Mouse (Mus musculus): ENCODE data around the gene Slc9a3r2. TPM values are rescaled to one million over a fixed set of nuclear protein-coding genes. Genes with fewer than 3 reads are reported as not detected.

Gene Slc9a3r2
- polyA plus RNA-seq, 1 experiment from 2014 or later, result 51.7 TPM

DNA sequence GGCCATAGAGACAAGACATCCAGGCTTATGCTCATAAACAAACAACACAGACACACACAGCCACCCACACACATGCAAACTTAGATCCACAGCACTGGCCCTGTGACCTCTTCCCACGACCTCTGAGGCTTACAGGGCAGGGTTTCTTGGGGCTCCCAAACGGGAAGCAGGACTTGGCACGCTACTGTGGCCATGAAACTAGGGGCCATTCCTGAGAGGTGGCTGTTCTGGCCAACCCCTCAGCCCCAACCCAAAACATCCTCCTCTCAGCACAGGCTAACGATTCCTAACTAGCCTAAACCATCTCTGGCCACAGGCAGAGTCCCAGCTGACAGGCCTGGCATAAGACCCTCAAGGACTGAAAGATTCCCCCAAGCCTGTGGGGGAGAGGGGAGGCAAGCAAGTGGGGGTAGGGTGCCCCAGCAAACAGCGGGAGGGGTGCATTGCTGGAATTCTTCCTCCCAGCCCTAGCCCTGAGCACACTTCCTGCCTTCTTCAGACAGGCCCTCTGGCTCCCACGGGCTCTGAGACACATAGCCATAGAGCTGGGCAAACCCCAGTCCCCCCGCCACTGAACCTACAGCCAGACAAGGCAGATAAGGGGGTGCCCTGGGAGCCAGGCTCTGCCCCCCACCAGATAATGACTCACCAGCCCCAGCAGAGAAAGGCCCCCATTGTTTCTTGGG is 6.0 kb downstream of the Slc9a3r2 start:
- DNase-seq (ENCODE audit: low spot score), result no peak
- no peak overlapping the region; the same call in 1 of the 2 replicates for H3K9ac ChIP-seq (ENCODE audit: low read length)
- 26% methylated on average over 7 of the region's 7 CpGs for WGBS

DNA sequence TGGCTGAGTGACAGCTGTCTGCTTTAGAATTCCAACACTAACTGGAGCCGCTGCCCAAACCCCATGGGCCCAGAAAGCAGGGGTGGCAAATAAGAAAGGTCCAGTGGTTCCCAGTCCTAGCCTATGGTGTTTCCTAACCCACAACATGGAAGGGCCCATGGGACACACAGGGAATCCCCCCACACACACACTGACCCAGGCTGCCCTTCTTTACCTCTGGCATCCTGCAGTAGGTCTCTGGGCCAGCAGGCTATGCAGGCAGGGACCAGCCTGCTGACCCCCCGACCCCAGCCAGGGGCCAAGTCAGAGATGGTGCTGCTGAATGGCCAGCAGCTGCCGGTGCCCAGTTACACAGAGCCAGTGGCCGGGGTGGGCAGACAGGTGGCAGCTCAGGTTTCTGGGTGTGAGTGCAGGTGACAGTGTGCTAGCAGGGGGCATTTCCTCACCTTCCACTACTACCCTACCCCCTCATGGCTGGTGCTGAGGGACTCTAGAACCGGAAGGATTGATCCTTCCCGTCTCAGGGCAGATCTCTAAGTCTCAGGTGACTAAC is 7.3 kb downstream of the Slc9a3r2 start:
- peaks cover 13% of the 10 kb centered on the region for H3K36me3 ChIP-seq (ENCODE audit: control insufficient read depth, insufficient read depth, low read length)
- ATAC-seq (replicated peaks; ENCODE audit: low FRiP score, low TSS enrichment, low read depth) (no peak), DNase-seq (ENCODE audit: low spot score) (no peak)
- no peak overlapping the region for H3K9ac ChIP-seq (ENCODE audit: low read length)
- no peaks in the 10 kb centered on the region for H3K27me3 ChIP-seq (replicated peaks; ENCODE audit: control insufficient read depth, insufficient read depth, low read length)
- no peak overlapping the region for H3K4me3 ChIP-seq (ENCODE audit: low read depth, low read length)
- peaks cover 35% of the 10 kb centered on the region for H3K4me1 ChIP-seq (replicated peaks; ENCODE audit: control insufficient read depth, insufficient read depth, low read length)
- H3K4me2 ChIP-seq (ENCODE audit: low read length), result no peak overlapping the region
- WGBS, result 78% methylated on average over 6 of the region's 6 CpGs
- no peak overlapping the region for H3K27ac ChIP-seq (ENCODE audit: low read depth)
- no peaks in the 10 kb centered on the region for H3K9me3 ChIP-seq (ENCODE audit: control insufficient read depth, low read length)

More for the DNA sequence above, 6.0 kb downstream of the Slc9a3r2 start:
- H3K36me3 ChIP-seq (ENCODE audit: control insufficient read depth, insufficient read depth, low read length), result peaks cover 13% of the 10 kb centered on the region
- no peak overlapping the region for H3K4me3 ChIP-seq (ENCODE audit: low read depth, low read length)
- H3K4me1 ChIP-seq (replicated peaks; ENCODE audit: control insufficient read depth, insufficient read depth, low read length), result peaks cover 33% of the 10 kb centered on the region
- no peaks in the 10 kb centered on the region for H3K9me3 ChIP-seq (ENCODE audit: control insufficient read depth, low read length)
- 0 out of 2 replicates have a peak overlapping the region, but pooled peaks have one; percentile 11 for H3K4me2 ChIP-seq (ENCODE audit: low read length)
- peak overlapping the region; percentile 77 for H3K27ac ChIP-seq (ENCODE audit: low read depth)
- H3K27me3 ChIP-seq (replicated peaks; ENCODE audit: control insufficient read depth, insufficient read depth, low read length), result no peaks in the 10 kb centered on the region
- no peak; the same call in 1 of the 2 replicates for ATAC-seq (replicated peaks; ENCODE audit: low FRiP score, low TSS enrichment, low read depth)

DNA sequence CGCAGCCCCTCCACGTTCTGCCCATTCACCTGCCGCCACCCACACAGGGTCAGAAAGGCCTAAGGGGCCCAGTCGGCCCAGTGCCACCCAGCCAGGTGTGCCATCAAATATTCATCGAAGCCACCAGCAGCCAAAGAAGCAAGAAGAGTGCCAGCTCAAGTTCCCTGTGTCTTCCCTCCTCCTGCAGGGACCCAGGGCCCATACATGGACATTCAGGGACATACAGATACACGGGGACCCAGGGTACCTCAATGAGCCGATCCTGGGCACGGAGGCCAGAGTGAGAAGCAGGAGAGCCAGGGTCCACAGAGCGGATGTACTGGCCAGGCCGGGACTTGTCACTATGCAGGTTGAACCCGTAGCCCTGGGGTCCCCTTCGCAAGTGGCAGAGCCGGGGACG is 8.2 kb downstream of the Slc9a3r2 start:
- ATAC-seq (replicated peaks; ENCODE audit: low FRiP score, low TSS enrichment, low read depth) (no peak), DNase-seq (ENCODE audit: low spot score) (no peak)
- Histone ChIP-seq H3K4me2 (ENCODE audit: low read length) (no peak overlapping the region), H3K9me3 (ENCODE audit: control insufficient read depth, low read length) (no peaks in the 10 kb centered on the region), H3K4me1 (replicated peaks; ENCODE audit: control insufficient read depth, insufficient read depth, low read length) (peaks cover 35% of the 10 kb centered on the region), H3K36me3 (ENCODE audit: control insufficient read depth, insufficient read depth, low read length) (peaks cover 13% of the 10 kb centered on the region), H3K27ac (ENCODE audit: low read depth) (no peak overlapping the region), H3K27me3 (replicated peaks; ENCODE audit: control insufficient read depth, insufficient read depth, low read length) (no peaks in the 10 kb centered on the region), H3K4me3 (ENCODE audit: low read depth, low read length) (no peak overlapping the region), H3K9ac (ENCODE audit: low read length) (no peak overlapping the region)
- 87% methylated on average over 14 of the region's 14 CpGs for WGBS

DNA sequence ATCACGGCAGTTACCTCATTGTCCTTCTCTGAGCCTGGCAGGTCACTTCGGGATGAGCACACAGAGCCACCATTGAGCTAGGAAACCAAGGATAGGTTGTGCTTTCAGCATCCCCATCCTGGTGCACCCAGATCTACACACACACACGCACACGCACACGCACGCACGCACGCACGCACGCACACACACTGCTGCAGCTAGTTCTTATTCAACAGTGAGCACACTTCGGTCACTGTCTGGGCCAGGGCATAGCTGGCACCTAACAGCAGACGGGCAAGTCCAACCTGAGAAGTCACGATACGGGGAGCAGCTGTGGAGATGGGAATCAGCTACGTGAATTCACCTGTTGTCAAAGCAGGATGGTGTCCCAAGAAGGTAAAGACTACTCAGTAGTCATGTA is 9.5 kb downstream of the Slc9a3r2 start:
- H3K4me2 ChIP-seq (ENCODE audit: low read length), result no peak overlapping the region
- no peak overlapping the region for H3K9ac ChIP-seq (ENCODE audit: low read length)
- DNase-seq (ENCODE audit: low spot score) (no peak), ATAC-seq (replicated peaks; ENCODE audit: low FRiP score, low TSS enrichment, low read depth) (no peak)
- peak overlapping the region; percentile 92 for H3K27ac ChIP-seq (ENCODE audit: low read depth)
- WGBS, result 95% methylated on average over 15 of the region's 15 CpGs
- no peaks in the 10 kb centered on the region for H3K9me3 ChIP-seq (ENCODE audit: control insufficient read depth, low read length)
- no peak overlapping the region for H3K4me3 ChIP-seq (ENCODE audit: low read depth, low read length)
- H3K36me3 ChIP-seq (ENCODE audit: control insufficient read depth, insufficient read depth, low read length), result peaks cover 13% of the 10 kb centered on the region
- peaks cover 35% of the 10 kb centered on the region for H3K4me1 ChIP-seq (replicated peaks; ENCODE audit: control insufficient read depth, insufficient read depth, low read length)
- no peaks in the 10 kb centered on the region for H3K27me3 ChIP-seq (replicated peaks; ENCODE audit: control insufficient read depth, insufficient read depth, low read length)

DNA sequence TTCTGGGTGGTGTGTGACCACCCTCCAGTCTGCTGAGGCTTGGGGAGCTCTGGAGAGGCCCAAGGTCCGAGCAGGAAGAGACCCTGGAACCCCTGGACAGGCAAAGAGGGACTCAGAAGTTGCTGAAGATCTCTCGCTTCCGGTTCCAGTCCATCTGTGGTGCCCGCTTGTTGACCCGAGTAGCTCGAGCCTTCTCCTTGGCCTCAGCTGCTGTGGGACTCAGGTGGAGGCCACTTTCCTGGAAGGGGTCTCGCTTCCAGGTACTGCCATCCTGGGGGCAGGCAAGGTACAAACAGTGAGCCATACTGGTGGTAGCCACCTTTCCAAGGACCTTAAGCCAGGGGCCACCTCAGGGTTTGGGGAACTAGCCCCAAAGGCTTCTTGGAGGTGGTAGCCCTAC is 10.0 kb downstream of the Slc9a3r2 start:
- DNase-seq (ENCODE audit: low spot score) (no peak), ATAC-seq (replicated peaks; ENCODE audit: low FRiP score, low TSS enrichment, low read depth) (no peak)
- Histone ChIP-seq H3K27me3 (replicated peaks; ENCODE audit: control insufficient read depth, insufficient read depth, low read length) (no peaks in the 10 kb centered on the region), H3K36me3 (ENCODE audit: control insufficient read depth, insufficient read depth, low read length) (peaks cover 13% of the 10 kb centered on the region), H3K4me3 (ENCODE audit: low read depth, low read length) (no peak overlapping the region), H3K4me2 (ENCODE audit: low read length) (no peak overlapping the region), H3K4me1 (replicated peaks; ENCODE audit: control insufficient read depth, insufficient read depth, low read length) (peaks cover 30% of the 10 kb centered on the region), H3K9ac (ENCODE audit: low read length) (no peak overlapping the region), H3K9me3 (ENCODE audit: control insufficient read depth, low read length) (no peaks in the 10 kb centered on the region), H3K27ac (ENCODE audit: low read depth) (peak overlapping the region; percentile 92)
- WGBS, result 89% methylated on average over 7 of the region's 7 CpGs

DNA sequence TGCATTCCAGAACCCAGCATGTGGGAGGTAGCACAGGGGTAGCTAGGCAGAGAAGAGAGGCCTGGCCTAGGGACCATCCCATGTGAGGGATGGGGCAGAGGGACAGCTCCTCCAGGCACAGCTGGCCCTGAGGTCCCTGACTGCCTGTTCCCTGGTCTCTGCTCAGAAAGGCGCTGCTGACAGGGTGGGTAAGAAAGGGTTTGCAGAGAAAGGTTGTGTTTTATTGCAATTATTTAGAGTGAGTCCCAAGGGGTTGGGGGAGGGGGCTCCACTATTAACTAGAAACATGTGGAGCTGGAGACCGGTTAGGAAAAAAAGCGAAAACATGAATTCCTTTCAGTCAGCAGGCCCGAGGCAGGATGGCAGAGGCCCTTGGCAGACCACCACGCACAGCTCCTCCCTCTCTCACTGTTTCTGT is 10.5 kb downstream of the Slc9a3r2 start:
- no peak for ATAC-seq (replicated peaks; ENCODE audit: low FRiP score, low TSS enrichment, low read depth)
- H3K4me1 ChIP-seq (replicated peaks; ENCODE audit: control insufficient read depth, insufficient read depth, low read length), result peaks cover 25% of the 10 kb centered on the region
- DNase-seq (ENCODE audit: low spot score), result no peak
- H3K4me2 ChIP-seq (ENCODE audit: low read length), result no peak overlapping the region
- no peak overlapping the region for H3K4me3 ChIP-seq (ENCODE audit: low read depth, low read length)
- no peaks in the 10 kb centered on the region for H3K9me3 ChIP-seq (ENCODE audit: control insufficient read depth, low read length)
- H3K36me3 ChIP-seq (ENCODE audit: control insufficient read depth, insufficient read depth, low read length), result peaks cover 13% of the 10 kb centered on the region
- WGBS, result 46% methylated on average over 5 of the region's 5 CpGs
- peak overlapping the region; percentile 92 for H3K27ac ChIP-seq (ENCODE audit: low read depth)
- no peak overlapping the region for H3K9ac ChIP-seq (ENCODE audit: low read length)
- no peaks in the 10 kb centered on the region for H3K27me3 ChIP-seq (replicated peaks; ENCODE audit: control insufficient read depth, insufficient read depth, low read length)

DNA sequence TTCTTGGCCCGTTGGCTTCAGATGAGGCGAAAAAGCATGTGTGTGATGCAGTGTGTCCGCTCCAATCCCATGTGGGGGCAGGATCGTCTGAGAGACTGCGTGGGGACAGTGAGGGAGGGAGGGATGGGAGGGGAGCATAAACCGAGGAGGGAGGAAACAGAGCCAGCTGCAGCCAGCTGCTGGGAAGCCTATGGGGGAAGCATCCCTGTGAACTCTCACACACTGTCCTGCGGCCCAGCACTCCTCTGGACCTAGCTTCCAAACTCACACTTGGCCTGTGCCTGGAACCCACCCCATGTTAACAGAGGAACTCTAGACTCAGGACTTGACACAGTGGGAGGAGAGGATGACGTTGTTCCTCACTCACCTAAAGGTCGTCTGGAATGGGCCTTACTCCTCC is 11.3 kb downstream of the Slc9a3r2 start:
- Histone ChIP-seq H3K36me3 (ENCODE audit: control insufficient read depth, insufficient read depth, low read length) (peaks cover 13% of the 10 kb centered on the region), H3K9ac (ENCODE audit: low read length) (no peak overlapping the region), H3K9me3 (ENCODE audit: control insufficient read depth, low read length) (no peaks in the 10 kb centered on the region), H3K4me1 (replicated peaks; ENCODE audit: control insufficient read depth, insufficient read depth, low read length) (peaks cover 18% of the 10 kb centered on the region), H3K4me3 (ENCODE audit: low read depth, low read length) (no peak overlapping the region), H3K27ac (ENCODE audit: low read depth) (peak overlapping the region; percentile 92), H3K27me3 (replicated peaks; ENCODE audit: control insufficient read depth, insufficient read depth, low read length) (no peaks in the 10 kb centered on the region), H3K4me2 (ENCODE audit: low read length) (no peak overlapping the region)
- WGBS, result 33% methylated on average over 9 of the region's 9 CpGs
- ATAC-seq (replicated peaks; ENCODE audit: low FRiP score, low TSS enrichment, low read depth), result peak; percentile 72
- peak; percentile 73 for DNase-seq (ENCODE audit: low spot score)

DNA sequence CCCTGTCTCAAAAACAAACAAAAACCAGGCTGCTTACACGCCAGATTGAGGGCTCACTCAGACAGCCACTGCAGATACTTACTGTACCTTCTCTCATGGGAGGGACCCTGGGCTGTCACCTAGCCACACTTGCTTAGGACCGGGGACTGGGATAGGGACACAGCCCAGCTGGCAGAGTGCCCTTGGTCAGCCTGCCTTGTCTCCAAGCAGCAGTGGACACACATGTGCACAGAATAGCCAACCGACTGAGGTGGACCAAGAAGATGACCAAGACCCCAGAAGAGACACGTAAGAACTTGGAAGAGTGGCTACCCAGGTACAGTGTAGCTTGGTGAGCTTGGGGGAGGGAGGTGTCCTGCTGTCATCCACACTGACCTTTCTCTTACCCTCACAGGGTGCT is 11.9 kb downstream of the Slc9a3r2 start:
- 86% methylated on average over 4 of the region's 4 CpGs for WGBS
- no peak overlapping the region for H3K9ac ChIP-seq (ENCODE audit: low read length)

More for the DNA sequence above, 11.9 kb downstream of the Slc9a3r2 start:
- ATAC-seq (replicated peaks; ENCODE audit: low FRiP score, low TSS enrichment, low read depth) (no peak), DNase-seq (ENCODE audit: low spot score) (no peak)
- Histone ChIP-seq H3K27me3 (replicated peaks; ENCODE audit: control insufficient read depth, insufficient read depth, low read length) (no peaks in the 10 kb centered on the region), H3K4me3 (ENCODE audit: low read depth, low read length) (no peak overlapping the region), H3K4me1 (replicated peaks; ENCODE audit: control insufficient read depth, insufficient read depth, low read length) (peaks cover 21% of the 10 kb centered on the region), H3K27ac (ENCODE audit: low read depth) (peak overlapping the region; percentile 43), H3K9me3 (ENCODE audit: control insufficient read depth, low read length) (no peaks in the 10 kb centered on the region), H3K4me2 (ENCODE audit: low read length) (no peak overlapping the region), H3K36me3 (ENCODE audit: control insufficient read depth, insufficient read depth, low read length) (peaks cover 13% of the 10 kb centered on the region)
